Mouse (Mus musculus): ENCODE measurements at regions not wholly inside any gene's neighbourhood (a gene's known extent, or its start where the extent isn't known, plus 50 kb on each side); places are given as distances from the start of the nearest gene placed in this dataset.

DNA sequence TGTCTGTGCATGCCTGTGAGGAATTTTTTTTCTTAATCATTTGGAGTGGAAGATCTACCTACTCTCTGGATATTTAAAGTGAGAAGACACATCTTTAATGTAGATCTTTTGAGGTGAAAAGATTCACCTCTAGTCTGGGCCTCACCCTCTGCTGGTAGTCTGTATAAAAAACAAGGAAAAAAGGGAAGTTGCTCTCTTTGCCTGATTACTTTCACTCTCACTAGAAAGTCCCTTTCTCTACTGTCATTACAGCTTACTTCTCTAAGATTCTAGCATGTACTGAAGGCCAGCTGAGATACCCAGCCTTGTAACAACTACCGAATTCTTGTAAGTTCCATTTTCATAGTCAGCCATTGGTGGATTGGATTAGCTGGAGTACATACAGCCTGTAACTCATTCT lies 3791.9 kb downstream of the 9330182O14Rik start:
- DNase-seq = no peak

DNA sequence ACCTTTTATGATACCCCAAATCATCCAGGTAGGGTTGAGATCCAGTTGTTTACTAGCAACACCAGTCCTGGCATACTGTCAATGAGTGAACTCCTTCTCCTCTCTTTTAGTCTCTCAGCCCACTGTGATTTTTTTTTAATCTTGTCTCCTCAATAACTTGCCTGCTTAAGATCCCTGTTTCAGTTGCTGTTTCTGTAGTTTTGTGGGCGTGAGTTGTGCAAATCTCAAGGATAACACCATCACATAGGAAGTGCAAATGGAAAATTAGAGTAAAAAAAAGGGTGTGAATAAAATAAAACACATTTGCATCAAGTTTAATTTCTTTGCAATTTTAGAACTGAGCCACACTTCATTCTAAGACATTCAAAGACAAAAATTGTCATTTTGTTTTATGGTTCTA lies 3799.4 kb downstream of the 9330182O14Rik start:
- no peak for DNase-seq

DNA sequence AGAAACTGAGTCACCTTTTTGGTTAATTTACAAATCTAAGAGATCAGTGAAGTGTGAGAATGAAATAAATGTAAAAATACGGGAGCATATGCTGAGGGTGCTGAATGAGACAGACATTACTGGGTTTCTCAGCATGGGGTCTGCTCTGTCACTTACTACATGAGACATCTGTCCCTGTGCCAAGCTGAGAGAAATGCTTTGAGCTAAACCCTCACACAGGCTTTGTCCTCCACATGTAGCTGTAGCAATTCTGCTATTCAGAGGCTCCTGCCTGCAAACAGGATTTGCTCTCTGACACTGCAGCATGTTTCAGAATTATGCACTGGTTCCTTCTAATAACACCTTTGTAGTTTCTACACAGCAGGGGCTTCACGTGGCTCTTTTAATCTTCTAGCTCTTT lies 3806.3 kb downstream of the 9330182O14Rik start:
- no peak for DNase-seq

DNA sequence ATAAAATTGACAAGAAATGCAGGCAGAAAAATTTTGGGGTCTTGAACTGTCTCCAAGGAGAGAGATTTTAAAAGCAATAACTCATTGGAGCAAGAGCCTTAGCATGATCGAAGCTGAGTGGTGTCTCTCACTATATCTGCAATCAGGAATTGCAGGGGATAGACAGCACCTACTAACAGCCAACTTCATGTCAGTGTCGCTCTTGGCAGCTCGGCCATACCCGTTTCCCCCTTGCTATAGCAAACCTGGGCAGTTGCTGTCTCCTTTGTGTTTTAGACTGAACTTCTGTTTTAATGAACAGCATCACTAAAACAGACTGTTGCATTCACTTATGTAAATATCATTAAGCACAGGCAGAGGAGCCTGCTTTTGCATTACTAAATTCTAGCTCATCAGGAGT lies 3806.7 kb downstream of the 9330182O14Rik start:
- no peak for DNase-seq

DNA sequence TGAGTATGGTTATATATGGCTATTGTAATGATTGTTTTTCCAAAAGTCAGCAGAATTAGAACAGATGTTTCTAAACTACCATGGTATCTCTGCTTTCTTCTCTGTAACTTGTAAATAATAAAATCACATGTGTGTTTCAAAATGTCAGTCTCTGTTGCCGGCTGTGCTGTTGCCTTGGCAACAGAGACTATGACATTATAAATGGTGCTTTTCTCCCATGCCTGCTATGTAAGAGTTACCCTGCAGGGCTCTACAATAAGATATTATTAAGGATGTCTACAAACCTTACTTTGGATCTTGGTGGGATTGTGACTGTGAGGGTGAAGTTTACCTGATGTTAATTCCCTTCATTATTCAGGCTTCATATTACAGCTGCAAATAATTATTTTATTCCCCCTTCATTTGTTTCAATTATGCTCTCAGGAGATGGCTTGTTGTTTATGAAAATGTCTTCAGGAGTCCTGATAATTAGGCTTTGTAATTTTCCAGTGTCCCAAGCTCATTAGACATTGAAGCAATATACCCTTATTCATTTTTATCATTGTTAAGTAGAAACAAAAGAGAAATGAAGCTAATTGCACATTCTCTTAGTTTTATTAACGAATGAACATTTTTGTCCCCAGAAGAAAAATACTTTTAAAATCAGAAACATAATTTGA lies 3808.0 kb downstream of the 9330182O14Rik start:
- DNase-seq = no peak

DNA sequence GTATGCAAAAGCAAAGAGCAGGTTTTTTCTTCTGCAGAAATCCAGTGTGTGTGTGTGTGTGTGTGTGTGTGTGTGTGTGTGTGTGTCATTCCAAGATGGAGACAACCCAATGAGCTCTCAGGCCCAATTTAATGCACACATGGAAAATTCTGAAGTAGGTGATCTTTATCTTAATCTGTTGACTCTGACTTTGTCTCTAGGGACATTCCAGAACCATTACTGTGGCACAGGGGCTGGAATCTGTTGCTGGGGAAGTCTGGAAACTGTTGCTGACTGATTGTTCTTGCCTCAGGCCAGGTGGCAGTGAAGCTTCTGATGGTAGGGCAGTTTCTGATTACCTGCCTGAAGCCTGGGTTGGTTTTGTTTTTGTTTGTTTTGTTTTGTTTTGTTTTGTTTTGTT lies 3850.8 kb downstream of the 9330182O14Rik start:
- no peak for DNase-seq

DNA sequence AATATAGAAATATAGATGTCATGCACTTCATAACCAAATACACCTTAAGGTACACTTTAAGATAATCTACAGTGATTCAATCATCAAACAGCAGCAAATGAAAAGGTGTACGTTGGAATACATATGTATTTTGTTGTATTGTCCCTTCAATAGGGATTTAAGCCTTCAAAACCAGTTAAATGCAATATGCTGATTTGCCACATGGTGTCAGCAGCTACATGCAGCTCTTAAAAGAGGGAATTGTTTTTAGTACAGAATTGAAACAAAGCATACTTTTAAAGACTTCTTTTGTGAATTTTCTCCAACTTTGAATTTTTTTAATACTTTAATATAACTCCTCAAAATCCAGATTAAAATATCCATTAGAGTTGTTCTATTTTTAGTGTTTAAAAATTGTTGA lies 3857.1 kb downstream of the 9330182O14Rik start:
- DNase-seq = no peak

DNA sequence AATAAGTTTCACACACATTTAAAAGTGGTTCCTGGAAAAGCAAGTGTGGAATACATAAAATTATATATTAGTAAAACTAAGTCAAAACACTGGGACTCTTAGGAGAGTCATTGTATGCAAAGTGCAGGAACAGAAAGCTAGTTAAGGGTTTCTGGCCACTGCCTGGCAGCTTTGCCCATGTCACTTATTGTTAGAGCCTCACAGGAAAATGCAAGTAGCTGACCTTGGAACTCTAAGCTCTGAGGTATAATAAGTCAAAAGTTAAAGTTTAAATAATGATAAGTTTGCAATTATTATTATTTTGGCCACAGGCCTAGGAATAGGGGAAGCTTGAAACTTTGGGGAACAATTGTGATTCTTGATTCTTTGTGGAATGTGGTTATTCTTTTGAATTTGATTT lies 3858.8 kb downstream of the 9330182O14Rik start:
- peak; percentile 8 for DNase-seq

DNA sequence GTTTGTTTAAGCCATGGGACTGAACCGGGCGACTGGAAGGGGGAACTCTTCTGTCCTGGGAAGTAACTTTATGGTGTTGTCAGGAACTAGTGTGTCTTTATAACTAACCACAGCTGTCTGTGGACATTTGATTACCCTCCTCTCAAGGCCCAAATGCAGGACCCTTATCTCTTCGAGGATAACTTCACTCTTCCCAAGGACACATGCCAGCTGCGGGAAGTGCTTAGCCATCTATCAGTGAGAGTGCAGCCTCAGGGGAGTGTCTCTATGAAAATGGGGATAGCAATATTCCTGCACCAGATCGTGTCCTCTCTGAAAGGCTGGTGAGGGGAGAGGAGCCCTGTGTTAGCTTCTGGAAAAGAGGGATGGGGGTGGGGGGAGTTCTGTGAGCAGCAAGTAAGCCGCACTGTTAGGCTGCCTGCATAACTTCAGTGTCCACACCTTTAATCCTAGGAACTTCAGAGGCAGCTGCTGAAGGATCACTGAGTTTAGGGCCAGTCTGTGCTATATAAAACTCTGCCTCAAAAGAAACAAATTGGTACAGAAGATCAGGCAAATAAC lies 3892.4 kb downstream of the 9330182O14Rik start:
- no peak for DNase-seq

DNA sequence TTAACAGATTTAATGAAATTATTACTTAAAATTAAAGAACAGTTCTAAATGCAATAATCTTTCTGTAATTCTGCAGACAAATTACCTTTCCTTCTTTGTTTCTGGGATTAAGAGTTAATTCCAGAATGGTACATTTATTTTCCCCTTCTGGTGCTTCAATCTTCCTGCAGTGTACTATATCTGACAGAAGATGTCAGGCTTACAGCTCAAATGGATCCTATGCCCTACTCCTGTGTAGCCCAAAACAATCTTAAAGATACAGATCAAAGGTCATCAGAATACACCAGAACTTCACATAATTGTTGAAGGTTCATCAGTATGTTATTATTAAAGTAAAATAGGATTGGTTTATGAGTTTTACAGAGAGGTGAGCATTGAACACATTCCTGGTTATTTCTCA lies 3901.7 kb downstream of the 9330182O14Rik start:
- no peak for DNase-seq

DNA sequence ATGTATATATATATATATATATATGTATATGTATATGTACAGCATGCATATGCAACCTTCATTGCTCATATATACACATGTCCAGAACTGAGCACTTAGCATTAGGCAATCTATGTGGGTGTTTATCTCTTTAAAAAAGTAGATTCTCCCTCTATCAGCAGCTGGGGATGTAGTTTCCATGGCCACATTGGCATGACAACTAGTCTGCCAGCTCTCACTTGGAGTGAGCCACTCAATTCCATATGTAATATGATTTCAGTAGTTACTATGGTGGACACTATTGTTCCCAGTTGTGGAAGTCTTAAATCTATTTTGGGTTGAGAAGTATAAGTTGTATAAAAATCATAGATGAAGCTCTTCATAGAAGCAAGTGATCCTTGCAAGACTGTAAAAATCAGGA lies 3903.7 kb downstream of the 9330182O14Rik start:
- no peak for DNase-seq

DNA sequence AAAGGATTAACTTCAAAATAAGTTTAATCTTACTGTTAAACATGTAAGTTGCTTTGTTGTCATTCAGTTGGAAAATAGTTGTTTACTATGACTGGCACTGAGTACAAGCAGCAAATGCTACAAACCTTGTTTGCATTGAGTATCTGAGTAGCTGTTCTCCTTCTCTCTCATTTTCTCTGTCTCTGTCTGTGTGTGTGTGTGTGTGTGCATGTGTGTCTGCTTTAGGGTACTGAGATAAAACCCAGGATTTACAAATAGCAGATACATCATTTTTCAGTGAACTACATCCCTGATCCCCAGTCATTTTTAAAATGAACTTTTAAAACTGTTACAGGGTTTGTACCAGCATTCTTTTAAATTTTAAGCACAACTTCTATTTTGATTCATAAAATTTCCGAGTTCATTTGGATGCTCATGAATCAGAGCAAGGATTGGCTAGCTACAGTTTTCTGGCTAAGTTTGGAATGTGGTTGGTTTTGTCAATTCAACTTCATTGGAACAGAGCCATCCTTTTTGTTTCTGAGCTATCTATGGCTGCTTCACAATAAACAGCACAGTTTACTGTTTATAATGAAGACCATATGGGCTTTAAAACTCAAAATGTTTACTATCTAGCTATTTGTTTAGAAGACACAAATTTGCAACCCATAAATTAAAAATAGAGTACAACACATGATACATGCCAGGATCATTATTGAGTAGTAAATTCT lies 3916.6 kb downstream of the 9330182O14Rik start:
- DNase-seq = no peak

DNA sequence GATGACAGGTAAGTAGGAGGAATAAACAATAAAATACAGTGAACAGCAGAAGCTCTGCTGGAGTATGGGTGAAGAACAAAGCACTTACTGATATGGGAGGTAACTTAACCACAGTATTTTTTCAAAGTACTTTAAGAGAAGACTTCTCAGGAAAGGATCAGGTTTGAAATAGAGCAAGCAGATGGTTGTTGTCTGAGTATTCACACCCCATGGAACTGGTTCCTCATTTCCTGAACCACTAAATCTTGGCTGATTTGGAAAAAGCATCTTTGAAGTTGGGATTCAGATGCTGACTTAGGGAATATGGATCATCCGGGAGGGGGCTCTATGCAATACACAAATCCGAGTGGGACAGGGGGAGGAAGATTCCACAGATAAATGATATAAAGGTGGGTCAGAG lies 3930.7 kb downstream of the 9330182O14Rik start:
- DNase-seq = no peak

DNA sequence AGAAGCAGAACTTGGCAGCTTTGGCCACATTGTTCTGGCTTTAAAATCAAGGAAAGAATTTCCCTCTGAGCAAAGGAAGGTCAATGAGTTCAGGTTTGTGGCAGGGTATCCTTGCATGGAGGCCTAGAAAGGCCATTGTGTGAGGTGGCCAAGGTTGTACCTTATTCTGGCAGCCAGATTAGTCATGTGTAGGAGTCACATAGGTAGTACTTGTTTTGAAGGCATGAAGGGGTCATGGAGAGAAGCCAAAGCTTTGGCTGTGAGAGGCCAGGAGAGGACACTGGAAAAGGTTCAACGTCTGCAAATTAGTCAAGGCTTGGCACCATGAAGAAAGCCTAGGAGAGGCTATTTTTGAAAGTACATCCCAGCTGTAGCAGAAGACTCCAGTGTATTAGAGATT lies 3949.5 kb downstream of the 9330182O14Rik start:
- DNase-seq = peak; percentile 12

DNA sequence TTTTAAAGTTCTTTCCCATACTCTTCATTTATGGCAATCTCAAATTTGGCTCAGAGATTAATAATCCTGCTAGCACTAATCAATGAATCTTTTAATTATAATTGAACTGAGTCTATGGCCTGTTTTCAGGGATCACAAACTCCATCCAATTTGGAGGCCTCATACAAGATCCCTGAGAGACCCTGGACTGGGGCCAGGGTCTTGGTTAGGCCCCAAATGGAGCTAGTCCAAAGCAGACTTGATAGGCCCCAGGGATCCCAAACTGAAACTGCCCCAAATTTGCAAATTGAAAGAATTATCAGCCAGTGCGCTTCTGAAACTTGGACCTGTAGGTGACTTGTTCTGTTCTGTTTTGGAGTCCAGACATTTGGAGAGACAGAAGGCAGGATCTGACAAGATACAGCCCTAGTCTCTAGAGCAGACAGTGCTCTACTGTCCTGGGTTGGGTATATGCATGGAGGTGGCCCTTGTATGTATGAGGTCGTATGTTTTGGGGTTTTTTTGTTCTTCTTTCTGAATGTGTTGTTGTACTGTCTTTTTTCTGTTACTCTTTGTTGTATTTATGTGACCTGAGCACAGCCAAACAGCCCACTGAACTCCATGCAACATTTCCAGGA lies 3978.3 kb downstream of the 9330182O14Rik start:
- DNase-seq = no peak

DNA sequence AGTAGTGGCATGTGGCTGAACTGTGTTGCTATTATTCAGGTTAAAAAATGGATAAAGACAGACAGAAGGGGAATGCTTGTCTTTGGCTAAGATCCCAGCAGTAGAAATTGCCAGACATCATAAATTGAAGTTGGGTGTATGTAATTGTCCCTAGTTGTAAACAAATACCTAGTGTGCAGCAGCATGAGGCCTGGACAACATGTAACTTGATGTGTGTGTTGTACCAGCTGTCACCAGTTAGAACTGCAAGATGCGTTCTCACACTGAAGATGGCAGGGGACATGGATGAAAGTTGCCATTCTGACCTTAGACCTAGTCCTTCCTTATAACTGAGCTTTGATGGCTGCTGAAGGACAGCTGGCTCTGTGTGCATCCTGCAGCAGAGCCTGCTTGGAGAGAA lies 4000.0 kb downstream of the 9330182O14Rik start:
- no peak for DNase-seq
